Mouse (Mus musculus) heart, postnatal 0 days (tissue): ENCODE results near the gene Osbpl3.

Experiments used
- CTCF ChIP-seq: IDR thresholded peaks from 2 replicates; pipeline ENCODE4 v1.5.1; 2016; ENCODE audit warnings: antibody characterized with exemption, control low read depth, low read depth
- EP300 ChIP-seq: IDR thresholded peaks from 2 replicates; pipeline ENCODE4 v1.6.1; 2016; ENCODE audit warnings: antibody characterized with exemption, low read depth

DNA sequence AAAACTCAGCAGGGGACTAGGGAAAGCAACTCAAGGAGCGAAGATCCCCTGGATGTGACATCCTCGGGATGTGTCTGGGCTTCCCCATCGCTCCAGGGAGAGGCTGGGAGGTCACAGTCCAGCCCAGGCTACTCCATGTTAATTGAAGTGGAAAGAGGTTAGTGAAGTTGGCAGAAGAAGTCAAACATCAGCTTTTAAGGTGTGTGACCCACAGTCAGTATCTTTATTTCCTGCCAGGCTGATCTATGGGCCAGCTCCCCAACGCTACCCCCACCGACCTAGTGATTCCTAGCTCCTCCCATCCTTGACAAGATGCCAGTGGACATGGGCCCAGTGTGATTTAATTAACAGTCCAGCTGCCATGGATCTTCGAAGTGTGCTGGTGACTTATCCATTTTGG lies 122.7 kb downstream of the Osbpl3 start:
- TF ChIP-seq CTCF (no peak), EP300 (no peak)
